Mouse (Mus musculus) CH12F3 (cell line): ENCODE measurements around the gene Hyal3.
"Not testable (repeated sequence)": the region's sequence is repeated elsewhere in the genome, so short reads cannot be mapped to it uniquely, and the experiment has no call there.

Experiments used
- in situ Hi-C: fragments of 300-500 bp; cut with MboI; formaldehyde crosslinking; loops from 2 replicates; pipeline ENCODE4 v1.14.3; 2020; ENCODE audit warnings: low sequenced_read_pairs

Hyal3 gene

DNA sequence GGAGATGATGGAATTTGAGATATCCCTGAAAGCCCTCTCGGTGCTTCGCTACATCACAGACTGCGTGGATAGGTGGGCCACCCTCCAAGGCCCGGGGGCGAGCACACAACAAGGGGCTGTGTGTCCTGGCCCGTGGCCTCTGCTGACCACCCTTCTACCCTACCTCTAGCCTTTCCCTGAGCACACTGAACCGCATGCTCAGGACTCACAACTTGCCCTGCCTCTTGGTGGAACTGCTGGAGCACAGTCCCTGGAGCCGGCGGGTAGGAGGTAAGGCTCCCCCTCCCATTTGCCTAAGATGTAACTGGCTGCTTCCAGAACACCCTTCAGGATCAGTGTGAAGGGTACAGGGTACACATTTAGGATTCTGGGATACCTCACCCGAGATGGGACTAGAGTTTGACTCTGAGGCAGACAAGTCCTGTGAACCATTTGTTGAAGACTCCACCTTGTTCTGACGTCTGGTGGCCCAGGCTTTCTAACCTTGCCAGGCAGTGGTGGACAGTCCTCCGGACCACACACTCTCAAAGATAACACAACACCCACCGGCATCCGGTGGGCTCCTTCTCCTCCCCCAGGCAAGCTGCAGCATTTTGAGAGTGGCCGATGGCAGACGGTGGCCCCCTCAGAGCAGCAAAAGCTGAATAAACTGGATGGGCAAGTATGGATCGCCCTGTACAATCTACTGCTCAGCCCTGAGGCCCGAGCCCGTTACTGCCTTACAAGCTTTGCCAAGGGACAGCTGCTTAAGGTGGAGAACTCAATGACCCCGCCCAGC lies 31.1 kb upstream of the Hyal3 start:
- in situ Hi-C loops = no loop called here

DNA sequence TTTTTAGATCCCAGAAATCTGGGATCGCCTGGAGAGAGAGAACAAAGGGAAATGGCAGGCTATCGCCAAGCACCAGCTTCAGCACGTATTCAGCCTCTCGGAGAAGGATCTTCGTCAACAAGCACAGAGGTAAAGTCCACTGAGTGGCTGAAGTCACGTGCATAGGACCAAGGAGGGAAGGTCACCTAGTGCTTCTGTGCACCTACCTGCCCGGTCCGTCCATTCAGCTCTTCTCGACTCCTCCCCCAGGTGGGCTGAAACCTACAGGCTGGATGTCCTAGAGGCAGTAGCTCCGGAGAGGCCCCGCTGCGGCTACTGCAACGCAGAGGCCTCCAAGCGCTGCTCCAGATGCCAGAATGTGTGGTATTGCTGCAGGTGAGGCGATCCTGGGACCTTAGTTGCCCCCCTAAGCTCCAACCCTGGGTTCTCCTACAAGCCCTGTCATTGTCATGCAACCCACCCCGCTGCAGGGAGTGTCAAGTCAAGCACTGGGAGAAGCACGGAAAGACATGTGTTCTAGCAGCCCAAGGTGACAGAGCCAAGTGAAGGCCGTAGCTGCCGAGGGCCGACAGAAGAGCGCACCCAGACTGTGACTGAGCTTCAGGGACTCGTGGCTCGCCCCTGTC lies 30.0 kb upstream of the Hyal3 start:
- in situ Hi-C loops = no loop called here

DNA sequence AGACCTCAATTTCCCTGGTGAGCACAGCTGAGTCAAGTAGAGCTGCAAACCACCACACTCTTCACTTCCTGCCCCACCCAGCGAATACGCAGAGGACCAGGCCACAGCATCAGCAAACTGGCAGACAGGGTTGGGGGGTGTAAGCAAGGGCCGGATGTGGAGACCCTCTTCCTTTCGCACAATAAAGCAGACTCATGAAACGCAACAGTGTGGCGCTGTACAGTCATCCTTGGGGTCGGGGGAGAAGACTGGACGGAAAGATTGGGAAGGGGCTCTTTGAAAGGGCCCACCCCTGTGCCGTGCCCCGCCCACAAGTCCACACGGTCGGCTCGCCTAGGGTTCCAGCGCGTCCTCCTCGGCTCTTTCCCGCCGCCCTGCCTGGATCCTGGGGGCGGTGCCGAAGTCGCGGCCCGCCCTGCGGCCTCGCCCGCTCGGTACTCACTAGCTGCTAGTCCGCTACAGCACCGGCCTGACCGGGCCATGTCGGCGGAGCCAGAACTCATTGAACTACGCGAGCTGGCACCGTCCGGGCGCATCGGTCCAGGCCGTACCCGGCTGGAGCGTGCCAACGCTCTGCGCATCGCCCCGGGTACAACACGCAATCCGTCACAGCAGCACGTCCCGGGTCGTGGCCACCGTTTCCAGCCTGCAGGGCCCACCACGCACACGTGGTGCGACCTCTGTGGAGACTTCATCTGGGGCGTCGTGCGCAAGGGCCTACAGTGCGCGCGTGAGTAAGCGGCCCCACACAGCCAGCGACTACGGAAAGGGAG lies 29.3 kb upstream of the Hyal3 start, which contains the start of gene Rassf1:
Rassf1 (plus strand) TSS at position 439 of the 773 bp plus-strand sequence.
- in situ Hi-C loops = no loop called here

DNA sequence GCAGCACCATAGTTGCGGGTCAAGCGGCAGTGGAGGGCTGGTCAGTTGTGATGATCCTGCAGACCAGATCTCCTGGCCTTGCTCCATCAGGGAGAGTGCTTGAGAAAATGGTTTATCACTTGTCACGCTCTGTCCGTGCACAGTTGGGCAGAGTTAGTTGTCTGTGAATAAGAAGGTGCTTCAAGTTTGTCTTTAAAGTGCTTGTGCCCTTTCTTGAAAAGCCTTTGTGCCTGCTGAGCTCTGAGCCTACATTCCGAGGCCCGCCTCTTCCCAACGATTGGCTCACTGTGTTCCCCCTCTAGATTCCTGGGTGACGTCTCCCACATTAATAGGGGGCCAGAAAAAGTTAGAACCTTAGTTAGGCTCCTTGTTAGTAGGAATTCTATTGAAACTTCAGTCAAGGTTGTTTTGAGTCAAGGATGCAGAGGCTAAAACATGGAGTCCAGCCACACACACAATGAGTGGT lies 28.7 kb upstream of the Hyal3 start:
- in situ Hi-C loops = no loop called here

DNA sequence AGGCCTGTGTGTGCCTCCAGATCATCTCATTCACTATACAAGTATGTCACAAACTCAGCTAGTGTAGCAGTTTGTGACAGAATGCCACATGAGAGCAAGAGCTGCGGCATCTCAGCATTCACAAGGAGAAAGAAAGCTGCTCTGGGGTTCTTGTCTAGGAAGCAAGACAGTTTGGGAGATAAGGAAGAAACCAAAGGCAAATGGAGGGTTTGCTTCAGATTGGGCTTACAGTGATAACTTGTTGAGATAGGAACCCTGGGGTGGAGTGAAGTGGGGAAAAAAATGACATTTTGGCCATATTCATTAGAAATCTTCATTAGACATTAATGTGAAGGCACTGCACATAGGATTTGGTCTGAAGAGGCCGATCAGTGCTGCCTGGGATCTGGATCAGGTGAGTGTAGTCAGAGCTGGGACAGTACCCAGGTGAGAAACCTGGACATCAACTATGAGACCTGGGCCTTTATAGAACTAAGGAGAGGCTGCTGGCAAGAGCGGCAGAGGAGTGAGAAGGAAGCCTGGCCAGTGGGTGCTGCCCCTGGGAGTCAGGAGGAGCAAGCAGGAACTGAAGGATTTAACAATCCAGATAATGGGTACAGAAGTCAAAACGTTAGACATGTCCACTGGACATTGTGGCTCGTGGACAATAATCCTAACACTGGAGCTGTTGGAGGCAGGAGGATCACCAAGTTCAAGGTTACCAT lies 27.8 kb upstream of the Hyal3 start:
- in situ Hi-C loops = no loop called here

DNA sequence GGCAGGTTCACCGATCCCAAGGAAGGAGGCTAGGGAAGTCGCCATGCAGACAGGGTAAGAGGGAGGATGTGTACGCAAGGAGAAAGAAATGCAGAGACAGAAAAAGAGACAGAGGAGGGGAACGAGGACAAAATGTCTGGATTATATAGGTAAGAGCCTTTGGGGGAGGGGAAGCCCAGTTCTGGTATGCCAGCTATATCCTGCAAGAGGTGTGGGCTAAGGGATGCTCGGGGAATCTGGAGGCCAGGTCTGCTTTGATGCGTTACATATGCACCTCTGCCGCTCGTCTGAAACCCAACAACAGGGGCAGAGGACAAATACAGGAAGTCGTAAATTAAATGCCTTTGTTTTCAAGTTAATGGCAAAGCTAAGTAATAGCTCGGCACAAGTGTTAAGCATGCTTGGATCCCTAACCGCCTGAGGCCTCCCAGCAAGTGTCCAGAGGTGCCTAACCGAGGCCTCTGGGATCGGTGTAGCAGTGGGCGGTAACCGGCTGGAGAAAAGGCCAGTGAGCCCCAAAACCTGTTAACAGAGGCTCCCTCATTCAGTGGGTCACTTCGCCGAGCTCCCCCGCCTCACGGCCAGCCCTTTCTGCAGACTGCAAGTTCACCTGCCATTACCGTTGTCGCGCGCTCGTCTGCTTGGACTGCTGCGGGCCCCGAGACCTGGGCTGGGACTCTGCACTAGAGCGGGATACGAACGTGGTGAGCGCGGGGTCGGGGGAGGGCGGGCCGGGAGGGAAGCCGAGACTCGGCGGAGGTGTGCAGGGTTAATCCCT lies 26.9 kb upstream of the Hyal3 start:
- in situ Hi-C loops = no loop called here

DNA sequence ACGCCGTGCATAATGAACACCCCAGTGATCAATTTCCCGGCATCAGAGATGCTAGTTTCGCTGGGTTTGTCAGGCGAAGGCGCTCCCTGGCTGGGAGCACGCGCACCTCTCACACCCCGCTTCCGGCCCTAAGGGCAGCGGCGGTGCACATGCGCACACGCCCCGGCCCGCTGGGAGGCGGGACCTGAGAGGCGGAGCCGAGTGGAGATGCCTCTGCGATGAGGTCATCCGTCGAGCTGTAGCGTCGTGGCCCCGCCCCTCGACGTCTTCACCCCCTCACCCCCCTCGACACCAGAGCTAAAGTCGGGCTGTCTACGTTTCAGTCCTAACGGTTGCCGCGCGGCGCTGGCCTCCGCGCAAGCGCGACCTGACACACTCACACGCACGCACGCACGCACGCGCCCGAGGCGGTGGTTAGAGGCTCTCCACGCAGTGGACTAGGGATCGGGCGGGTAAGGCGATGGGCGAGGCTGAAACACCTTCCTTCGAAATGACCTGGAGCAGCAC lies 26.2 kb upstream of the Hyal3 start:
- in situ Hi-C loops = no loop called here

DNA sequence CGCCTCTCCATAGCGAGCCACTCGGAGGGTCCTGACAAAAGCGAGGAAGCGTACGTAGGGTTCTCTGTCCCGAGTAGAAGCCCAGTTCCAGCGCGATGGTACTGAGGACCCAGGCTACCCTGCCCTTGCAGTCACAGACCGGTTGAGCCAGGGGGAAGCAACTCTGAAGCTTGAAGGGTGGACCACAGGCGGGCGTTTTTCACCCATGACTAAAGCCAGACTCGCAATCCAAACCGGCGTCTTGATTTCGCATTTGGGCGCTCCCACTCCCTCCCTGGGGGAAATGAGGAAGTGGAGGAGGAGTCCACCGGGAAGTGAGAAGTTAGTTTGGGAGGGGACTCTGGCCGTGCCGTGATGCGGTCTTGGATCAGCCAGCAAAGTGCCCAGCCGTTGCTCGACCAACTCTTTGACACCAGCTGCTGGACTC lies 25.6 kb upstream of the Hyal3 start:
- in situ Hi-C loops = no loop called here

DNA sequence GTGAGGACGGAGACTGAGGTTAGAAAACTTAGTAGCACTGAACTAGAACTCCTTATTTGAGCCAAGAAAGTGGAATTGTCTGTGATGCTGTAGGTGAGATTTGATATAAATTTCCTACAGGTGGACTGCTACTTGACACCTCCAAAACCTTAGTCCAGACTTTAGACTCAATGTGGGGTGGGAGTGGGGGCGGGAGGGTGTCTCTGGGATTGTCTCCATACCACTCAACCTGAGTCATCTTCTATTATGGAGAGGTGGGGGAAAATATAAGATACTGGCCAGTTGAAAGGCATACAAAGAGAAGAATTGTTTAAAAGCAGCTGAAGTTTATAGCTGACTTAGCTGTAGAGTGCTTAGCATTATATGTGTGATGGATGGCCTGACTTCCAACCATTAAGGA lies 24.9 kb upstream of the Hyal3 start:
- in situ Hi-C loops = no loop called here

DNA sequence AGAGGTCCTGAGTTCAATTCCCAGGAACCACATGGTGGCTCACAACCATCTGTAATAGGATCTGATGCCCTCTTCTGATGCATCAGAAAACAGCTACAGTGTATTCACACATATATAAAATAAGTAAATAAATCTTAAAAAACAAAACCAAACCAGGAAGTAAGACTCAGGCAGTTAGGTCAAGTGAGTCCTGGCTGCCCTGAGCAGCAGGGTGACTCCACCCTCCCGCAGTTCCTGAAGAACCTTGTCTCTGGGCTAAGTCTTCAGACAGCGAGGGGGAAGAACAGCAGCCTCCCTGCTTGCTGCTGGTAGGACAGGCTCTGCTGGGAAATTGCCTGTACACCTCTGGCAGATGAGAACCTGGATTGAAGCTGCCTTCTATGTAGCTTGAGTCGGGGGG lies 24.3 kb upstream of the Hyal3 start:
- in situ Hi-C loops = no loop called here

DNA sequence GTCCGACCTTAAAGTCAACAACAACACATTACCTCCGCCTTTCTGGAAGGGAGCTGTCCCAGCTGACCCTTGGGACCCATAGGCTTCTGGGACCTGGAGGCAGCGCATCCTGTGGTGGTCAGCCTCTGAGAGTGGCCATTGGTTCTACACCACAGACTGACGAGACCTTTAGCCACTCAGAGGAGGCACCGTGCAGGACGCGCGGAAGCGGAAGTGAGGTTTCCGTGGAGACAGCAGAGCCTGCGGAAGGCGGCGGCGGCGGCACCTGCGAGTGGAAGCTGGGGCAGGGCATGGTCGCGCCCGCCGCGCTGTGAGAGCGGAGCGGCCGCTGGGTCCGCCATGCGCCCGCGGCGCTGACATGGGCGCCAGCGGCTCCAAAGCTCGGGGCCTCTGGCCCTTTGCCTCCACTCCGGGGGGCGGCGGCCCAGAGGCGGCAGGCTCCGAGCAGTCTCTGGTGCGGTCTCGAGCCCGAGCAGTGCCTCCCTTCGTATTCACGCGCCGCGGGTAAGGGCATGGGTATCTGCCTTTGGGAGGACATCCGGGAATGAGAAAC lies 17.5 kb upstream of the Hyal3 start, which contains the start of gene Tusc2:
Tusc2 (plus strand) TSS at position 227 of the 553 bp plus-strand sequence.
- in situ Hi-C loops = no loop called here

DNA sequence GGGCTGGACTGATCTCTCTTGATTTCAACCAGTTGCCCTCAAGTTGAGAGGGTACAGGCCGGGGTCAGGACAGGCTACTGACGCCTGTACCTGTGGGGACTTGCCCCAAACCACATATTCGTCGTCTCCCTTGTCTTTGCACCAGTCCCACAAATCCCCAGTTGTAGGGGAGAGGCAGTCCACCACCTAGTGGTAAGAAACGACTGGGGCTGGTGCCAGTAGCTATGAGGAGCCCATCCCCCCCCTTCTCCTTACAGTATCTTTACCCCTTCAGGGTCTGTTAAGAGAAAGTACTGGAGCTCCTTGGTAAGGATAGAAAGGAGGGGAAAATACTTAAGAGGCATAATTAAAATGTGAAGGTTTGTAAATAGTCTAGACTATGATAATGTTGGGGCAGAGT lies 15.1 kb upstream of the Hyal3 start:
- in situ Hi-C loops = not testable (repeated sequence)

DNA sequence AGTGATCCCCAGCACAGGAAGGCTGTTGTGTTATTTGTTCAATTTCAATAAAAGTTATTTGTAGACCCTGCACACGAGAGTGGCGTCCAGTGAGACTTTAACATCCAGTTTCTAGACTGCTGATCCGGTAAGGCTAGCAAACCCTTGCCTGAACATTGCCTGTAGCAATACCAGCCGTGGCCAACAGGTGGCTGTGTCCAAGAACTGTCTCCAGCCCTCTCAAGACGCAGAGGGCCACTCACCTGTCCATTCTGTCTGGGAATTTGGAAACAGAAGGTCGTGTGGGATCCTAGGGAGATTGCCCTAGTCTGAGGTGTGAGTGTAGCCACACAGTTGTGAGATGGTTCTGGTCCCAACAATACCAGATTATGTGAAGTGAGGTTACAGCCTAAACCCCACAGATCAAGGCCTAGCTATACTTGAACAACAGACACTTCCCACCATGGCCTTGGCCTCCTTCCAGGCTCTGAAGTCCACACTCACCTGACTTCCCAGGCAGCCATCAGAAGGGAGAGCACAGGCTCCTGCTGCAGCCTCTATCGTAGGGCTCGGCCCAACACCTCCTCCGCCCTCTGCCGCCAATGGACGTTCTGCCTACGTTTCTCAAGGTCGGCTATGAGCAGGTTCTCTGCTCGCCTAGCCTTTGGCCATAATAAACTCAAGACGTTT lies 14.4 kb upstream of the Hyal3 start:
- in situ Hi-C loops = no loop called here

DNA sequence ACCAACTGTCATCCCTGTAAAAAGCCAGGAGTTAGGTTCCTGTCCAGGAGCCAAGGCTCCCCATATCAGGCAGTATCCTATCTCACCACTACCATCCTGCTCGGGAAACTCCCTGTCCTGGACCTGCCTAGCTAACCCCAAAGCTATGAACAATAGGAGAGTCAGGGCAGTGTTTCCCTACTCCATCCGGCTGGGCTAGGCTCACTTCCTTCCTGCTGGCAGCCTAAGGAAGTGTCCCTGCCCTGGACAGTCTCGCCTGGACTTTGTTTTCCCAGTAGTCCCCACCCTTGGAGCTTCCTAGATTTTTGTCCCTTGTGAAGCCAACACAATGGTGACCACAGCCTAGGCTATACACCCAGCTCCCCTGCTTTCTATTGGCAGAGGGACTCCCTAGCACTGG lies 13.8 kb upstream of the Hyal3 start:
- in situ Hi-C loops = no loop called here

DNA sequence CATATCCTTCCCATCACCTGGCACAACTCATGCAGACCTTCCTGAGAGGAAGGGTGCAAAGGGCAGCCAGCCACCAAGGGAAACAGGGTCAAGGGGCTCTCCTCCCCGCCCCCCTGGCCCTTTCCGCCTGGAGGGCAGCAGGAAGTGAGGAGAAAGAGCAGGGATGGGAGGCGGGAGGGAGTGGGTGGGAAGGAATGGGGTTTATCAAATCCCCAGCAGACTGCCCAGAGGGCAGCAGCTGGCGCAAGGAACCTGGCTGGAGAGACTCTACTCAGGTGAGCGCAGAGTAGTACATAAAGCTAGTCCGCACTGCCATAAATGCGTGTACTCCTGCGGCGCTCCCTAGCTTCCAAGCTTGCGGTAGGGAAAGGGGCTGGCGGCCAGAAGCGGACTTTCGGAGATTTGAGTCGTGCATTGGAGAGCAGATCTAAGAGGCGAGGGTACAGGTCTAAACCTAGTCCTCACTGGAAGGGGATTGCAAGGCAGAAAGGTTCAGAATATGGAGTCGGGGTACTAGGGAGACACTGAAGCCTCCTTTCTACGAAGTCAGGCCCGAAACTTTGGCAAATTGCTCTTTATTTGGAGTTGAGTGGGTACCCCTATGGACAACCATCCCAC lies 12.8 kb upstream of the Hyal3 start, which contains the start of gene Hyal2:
Hyal2 (plus strand) TSS at position 244 of the 618 bp plus-strand sequence.
- in situ Hi-C loops = no loop called here

DNA sequence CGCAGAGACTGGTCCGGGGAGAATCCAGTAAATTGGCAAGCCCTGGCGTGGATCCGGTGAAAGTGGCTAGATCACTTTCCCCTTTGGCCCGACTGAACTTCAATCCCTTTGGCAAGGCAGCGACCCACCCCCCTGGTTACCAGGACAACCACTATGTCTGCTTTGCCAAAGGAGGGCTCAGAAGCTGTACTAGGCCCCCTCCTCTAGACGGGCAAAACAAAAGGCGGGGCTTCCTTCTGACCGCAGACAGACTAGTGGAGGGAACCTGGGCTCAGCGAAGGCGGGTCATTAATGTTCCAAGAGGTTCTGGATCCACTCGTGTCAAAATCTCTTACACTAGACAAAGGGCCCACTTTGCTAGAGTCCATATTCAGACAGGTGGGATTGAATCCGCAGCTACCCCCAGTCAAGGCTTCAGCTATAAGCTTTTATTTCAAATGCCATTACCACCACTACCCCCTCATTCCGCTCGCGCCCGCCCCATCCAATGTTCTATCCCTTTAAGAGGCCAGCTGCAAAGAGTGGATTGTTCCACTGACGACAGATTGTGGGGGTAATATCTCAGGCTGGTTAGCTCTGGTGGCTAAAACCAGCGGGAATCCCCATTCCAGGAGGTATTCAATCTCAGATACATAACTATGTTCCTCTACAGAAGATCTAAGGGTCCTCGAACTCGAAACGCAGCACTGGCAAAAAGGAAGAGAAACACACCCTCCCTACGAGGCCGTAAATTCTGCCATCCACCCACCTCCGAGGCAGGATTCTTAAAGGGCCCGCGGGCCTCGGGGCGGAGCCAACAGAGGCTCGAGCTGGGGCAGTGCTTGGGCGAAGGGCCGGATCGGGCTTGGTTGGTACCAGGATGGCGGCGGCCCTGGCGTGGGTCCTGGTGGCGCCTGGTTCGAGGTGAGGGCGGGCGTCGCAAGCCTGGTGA lies 12.0 kb upstream of the Hyal3 start:
- in situ Hi-C loops = no loop called here

DNA sequence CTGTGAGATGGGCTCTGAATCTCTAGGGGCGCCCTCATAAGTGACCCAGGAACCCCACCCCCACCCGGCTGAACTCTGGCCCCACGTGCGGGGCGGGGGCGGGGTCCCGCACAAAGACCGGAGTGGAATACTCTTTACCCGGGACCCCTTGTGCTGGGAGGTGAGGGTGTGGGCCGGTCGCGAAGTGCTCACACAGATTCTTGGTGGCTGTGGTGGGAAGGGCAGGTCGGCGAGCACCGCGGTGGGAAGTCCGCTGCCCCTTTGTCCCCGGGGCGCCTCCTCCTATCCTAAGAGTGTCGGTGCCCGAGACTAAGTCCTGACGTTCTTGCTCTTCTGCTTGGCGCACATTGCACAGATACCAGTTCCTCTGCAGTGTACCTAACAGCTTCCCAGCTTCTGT lies 11.3 kb upstream of the Hyal3 start:
- in situ Hi-C loops = no loop called here

DNA sequence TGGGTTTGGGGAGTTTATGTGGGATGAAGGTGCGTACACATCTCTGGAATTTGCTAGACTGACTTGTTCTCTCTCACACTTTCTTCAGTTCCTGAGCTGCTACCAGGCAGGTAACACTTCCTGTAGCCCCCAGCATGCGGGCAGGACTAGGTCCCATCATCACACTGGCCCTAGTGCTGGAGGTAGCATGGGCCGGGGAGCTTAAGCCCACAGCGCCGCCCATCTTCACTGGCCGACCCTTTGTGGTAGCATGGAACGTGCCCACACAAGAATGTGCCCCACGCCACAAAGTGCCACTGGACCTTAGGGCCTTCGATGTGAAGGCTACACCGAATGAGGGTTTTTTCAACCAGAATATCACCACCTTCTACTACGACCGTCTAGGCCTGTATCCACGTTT lies 10.6 kb upstream of the Hyal3 start:
- in situ Hi-C loops = no loop called here
